Mouse (Mus musculus): ENCODE measurements around the gene Rpl9-ps6.

- TF ChIP-seq POLR2A (IDR thresholded peaks at IDR 0.05; ENCODE audit: borderline replicate concordance, insufficient read depth, low read length), result no peak
- TF ChIP-seq CTCF (IDR thresholded peaks at IDR 0.05; ENCODE audit: borderline replicate concordance, insufficient read depth, low read depth, low read length), result no peak
These were observed 44.6 kb upstream of the Rpl9-ps6 start for GRCm38 (mm10) chr19:32510962-32511361.
